Mouse (Mus musculus): ENCODE data around the gene Raver1. TPM values are rescaled to one million over a fixed set of nuclear protein-coding genes. Genes with fewer than 3 reads are reported as not detected.

Raver1 gene
- polyA plus RNA-seq, 1 experiment from 2014 or later: 60.8 TPM

DNA sequence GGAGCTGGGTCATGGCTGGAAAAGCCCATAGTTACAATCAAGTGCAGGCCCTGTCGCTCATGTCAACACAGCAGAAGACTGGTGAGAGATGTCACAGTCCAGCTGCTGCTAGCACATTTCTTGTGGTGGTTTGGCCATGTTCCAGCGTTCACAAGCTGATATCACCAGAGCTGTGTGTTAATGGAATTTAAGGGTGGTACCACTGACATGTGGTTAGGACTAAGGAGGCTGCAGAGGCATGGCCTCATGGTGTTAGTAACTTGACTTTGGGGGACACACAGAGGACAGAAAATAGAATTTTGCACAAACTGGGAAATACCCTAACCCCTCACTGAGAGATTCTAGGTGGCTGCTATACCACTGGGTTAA lies 34.4 kb upstream of the Raver1 start:
- no peak overlapping the region for H3K4me3 ChIP-seq (replicated peaks)
- WGBS: 85% methylated on average over 2 of the region's 2 CpGs
- peaks cover 7% of the 10 kb centered on the region for H3K4me1 ChIP-seq (replicated peaks)
- no peak for ATAC-seq (ENCODE audit: insufficient number of reproducible peaks, insufficient read depth, low FRiP score, low TSS enrichment, low read depth)
- H3K9ac ChIP-seq (replicated peaks): no peak overlapping the region
- H3K9me3 ChIP-seq: no peaks in the 10 kb centered on the region
- H3K27ac ChIP-seq: no peak overlapping the region
- H3K27me3 ChIP-seq: no peaks in the 10 kb centered on the region
- H3K36me3 ChIP-seq: peaks cover 41% of the 10 kb centered on the region
- H3K4me2 ChIP-seq: no peak overlapping the region

DNA sequence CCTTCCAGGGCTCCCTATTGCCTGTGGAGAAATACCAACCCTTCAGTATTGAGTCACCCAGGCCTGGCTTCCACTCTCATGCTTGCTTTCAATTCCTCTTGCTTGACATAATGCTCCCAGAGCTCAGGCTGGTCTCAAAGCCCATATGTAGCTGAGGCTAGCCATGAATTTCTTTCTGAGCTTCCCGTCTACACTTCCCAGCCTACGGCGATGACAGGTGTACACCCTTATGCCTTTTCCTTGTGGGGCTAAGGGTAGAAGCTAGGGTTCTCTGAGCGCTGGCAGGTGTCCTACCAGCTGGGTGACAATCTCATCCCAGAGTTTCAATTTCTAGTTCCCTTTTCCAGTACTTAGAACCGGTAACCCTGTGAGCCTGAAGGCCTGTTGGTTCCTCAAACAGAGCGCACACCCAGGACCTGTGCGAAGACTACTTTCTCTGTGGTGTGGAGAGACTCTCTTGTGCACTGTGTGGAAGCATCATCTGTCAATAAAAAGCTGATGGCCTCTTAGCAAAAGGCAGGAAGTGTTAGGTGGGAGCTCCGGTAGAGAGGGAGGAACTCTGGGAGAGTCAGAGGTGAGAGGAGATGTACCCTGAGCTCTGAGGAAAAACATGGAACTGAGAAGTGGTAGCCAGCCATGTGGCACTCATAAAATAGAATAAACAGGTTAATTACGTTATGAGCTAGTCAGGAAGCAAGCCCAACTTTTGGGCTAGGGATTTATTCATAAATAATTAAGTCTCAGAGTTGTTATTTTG lies 33.9 kb upstream of the Raver1 start:
- Histone ChIP-seq H3K4me3 (replicated peaks) (no peak overlapping the region), H3K27me3 (no peaks in the 10 kb centered on the region), H3K4me2 (no peak overlapping the region), H3K9ac (replicated peaks) (no peak overlapping the region), H3K36me3 (peaks cover 46% of the 10 kb centered on the region), H3K9me3 (no peaks in the 10 kb centered on the region), H3K27ac (no peak overlapping the region), H3K4me1 (replicated peaks) (peaks cover 7% of the 10 kb centered on the region)
- no peak for ATAC-seq (ENCODE audit: insufficient number of reproducible peaks, insufficient read depth, low FRiP score, low TSS enrichment, low read depth)
- WGBS: 86% methylated on average over 9 of the region's 9 CpGs

DNA sequence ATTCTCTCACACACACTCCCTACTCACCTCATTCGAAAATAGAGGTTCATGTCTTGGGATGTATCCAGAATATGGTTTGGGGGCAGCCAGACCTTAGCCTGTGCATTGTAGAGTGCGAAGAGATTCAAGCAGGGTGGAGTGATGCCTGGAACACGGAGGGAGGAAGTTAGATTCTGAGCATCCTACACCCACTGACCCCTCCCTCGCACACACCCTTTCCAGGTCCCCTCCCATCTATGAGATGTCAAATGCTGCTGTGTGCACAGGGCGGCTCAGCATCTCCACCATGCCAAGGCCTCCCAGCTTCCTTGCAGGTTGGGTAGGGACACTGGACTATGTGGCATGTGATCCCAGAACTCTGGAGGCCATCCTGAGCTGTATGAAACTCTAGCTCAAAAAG lies 33.0 kb upstream of the Raver1 start:
- Histone ChIP-seq H3K27me3 (no peaks in the 10 kb centered on the region), H3K9me3 (no peaks in the 10 kb centered on the region), H3K27ac (no peak overlapping the region), H3K4me2 (no peak overlapping the region), H3K36me3 (peaks cover 55% of the 10 kb centered on the region), H3K4me3 (replicated peaks) (no peak overlapping the region), H3K9ac (replicated peaks) (no peak overlapping the region), H3K4me1 (replicated peaks) (no peaks in the 10 kb centered on the region)
- no peak for ATAC-seq (ENCODE audit: insufficient number of reproducible peaks, insufficient read depth, low FRiP score, low TSS enrichment, low read depth)
- WGBS: 84% methylated on average over 5 of the region's 5 CpGs

DNA sequence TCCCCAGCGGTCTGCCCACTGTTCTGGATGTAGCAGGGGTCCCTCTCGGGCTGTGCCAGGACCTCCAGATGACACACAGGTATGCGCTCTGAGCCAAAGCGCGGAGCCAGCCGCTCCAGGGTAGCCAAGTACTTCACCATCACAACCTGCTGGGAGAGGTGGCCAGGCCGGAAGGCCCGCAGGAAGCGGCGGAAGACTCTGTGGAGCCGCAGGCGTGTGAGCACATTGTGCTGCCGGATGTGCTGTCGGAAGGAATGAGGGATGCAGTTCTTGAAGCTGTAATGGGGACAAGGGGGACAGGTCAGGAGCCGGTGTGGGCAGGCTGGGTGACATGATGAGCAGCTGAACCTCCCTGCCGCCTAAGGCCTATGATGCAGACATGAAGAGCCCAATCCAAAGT lies 29.7 kb upstream of the Raver1 start:
- Histone ChIP-seq H3K27ac (no peak overlapping the region), H3K4me2 (no peak overlapping the region), H3K4me1 (replicated peaks) (no peaks in the 10 kb centered on the region), H3K4me3 (replicated peaks) (no peak overlapping the region), H3K9ac (replicated peaks) (no peak overlapping the region; the same call in 1 of the 2 replicates), H3K27me3 (no peaks in the 10 kb centered on the region), H3K36me3 (peaks cover 48% of the 10 kb centered on the region), H3K9me3 (no peaks in the 10 kb centered on the region)
- ATAC-seq (ENCODE audit: insufficient number of reproducible peaks, insufficient read depth, low FRiP score, low TSS enrichment, low read depth): no peak
- WGBS: 89% methylated on average over 16 of the region's 16 CpGs

DNA sequence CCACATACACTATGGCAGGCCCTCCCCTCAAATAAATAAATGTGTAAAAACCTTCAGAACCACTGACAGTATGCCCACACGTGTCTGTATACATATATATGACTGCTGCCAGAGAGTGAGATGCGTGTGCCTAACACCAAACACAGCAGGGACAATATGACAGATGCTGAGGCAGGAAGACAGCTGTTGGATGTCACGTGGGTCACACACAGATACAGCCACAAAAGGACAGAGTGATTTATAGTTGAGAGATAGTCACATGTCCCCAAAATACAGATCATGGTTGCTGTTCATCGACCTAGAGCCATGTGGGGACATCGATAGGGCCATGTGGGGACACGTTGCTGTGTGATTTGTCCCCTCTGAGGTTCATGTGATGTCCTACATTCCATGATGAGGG lies 25.3 kb upstream of the Raver1 start:
- H3K36me3 ChIP-seq: peaks cover 18% of the 10 kb centered on the region
- H3K9ac ChIP-seq (replicated peaks): no peak overlapping the region
- WGBS: 81% methylated on average over 6 of the region's 6 CpGs

DNA sequence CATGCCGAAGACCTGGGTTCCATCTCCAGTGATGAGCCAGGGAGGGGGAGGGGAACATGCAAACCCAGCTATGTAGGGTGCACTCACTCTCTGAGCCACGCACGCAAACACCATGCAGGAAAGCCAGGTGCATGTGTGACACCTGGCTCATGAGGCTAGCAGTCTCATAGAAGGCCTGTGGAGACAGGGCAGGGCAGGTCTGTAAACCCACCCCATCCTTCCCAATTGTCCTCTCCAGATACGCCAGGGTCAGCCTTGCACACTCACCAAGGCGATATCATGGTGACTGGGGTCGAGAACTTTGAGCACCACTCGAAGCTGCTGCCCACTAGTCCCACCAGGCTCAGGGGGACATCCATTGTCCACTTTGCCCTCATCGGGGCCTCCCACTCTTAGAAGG lies 23.3 kb upstream of the Raver1 start:
- no peak for ATAC-seq (ENCODE audit: insufficient number of reproducible peaks, insufficient read depth, low FRiP score, low TSS enrichment, low read depth)
- Histone ChIP-seq H3K27me3 (no peaks in the 10 kb centered on the region), H3K9ac (replicated peaks) (no peak overlapping the region), H3K36me3 (peaks cover 4% of the 10 kb centered on the region; the same call in 1 of the 2 replicates), H3K9me3 (no peaks in the 10 kb centered on the region), H3K4me3 (replicated peaks) (no peak overlapping the region), H3K27ac (no peak overlapping the region), H3K4me2 (no peak overlapping the region), H3K4me1 (replicated peaks) (no peaks in the 10 kb centered on the region)
- WGBS: 86% methylated on average over 8 of the region's 8 CpGs

More for the DNA sequence above, 25.3 kb upstream of the Raver1 start:
- Histone ChIP-seq H3K27ac (no peak overlapping the region), H3K4me3 (replicated peaks) (no peak overlapping the region), H3K4me1 (replicated peaks) (no peaks in the 10 kb centered on the region), H3K9me3 (no peaks in the 10 kb centered on the region), H3K4me2 (no peak overlapping the region), H3K27me3 (no peaks in the 10 kb centered on the region)
- no peak for ATAC-seq (ENCODE audit: insufficient number of reproducible peaks, insufficient read depth, low FRiP score, low TSS enrichment, low read depth)

DNA sequence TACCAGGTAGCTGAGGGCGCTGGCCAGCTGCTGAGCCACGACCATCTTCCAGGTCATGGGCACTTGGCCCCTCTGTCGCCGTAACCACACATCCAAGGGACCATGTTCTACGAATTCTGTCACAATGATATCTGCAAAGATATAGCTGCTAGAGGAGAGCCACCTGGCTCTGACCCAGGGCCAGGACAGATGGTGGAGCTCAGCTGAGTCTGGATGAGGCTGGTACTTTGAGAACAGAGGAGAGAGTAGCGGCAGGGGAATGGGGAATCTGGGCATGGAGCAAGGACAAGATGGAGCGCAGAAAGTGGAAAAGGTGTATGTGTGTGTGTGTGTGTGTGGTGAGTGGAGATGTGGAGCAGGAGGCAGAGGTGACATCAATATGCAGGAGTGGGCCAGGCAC lies 22.4 kb upstream of the Raver1 start:
- Histone ChIP-seq H3K9ac (replicated peaks) (no peak overlapping the region), H3K4me2 (no peak overlapping the region), H3K4me1 (replicated peaks) (no peaks in the 10 kb centered on the region), H3K27ac (no peak overlapping the region), H3K4me3 (replicated peaks) (no peak overlapping the region), H3K36me3 (peaks cover 1% of the 10 kb centered on the region; the same call in 1 of the 2 replicates), H3K9me3 (no peaks in the 10 kb centered on the region), H3K27me3 (no peaks in the 10 kb centered on the region)
- 89% methylated on average over 7 of the region's 7 CpGs for WGBS
- ATAC-seq (ENCODE audit: insufficient number of reproducible peaks, insufficient read depth, low FRiP score, low TSS enrichment, low read depth): no peak

DNA sequence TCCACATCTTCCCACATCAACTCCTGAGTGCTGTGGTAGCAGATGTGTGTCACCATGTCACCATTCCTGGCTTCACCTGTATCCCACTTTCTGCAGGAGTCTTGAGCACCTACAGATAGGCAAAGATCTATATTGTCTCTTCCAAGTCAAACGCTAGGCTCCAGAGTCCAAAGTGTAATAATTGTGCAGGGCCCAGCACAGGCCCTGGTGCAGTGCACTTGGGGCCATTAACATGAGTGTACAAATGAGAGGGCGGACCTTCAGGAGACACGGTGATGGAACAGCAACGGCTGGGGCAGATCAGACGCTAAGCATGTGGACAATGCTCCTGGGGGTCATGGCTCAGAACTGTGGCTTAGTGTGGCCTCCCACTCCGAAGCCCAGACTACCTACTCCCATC lies 21.9 kb upstream of the Raver1 start:
- peaks cover 6% of the 10 kb centered on the region; the same call in 1 of the 2 replicates for H3K36me3 ChIP-seq
- no peak overlapping the region for H3K9ac ChIP-seq (replicated peaks)
- H3K4me1 ChIP-seq (replicated peaks): no peaks in the 10 kb centered on the region
- no peaks in the 10 kb centered on the region for H3K27me3 ChIP-seq
- no peak overlapping the region for H3K4me2 ChIP-seq
- H3K27ac ChIP-seq: no peak overlapping the region
- WGBS: 92% methylated on average over 6 of the region's 6 CpGs
- no peaks in the 10 kb centered on the region for H3K9me3 ChIP-seq
- H3K4me3 ChIP-seq (replicated peaks): no peak overlapping the region
- ATAC-seq (ENCODE audit: insufficient number of reproducible peaks, insufficient read depth, low FRiP score, low TSS enrichment, low read depth): no peak

DNA sequence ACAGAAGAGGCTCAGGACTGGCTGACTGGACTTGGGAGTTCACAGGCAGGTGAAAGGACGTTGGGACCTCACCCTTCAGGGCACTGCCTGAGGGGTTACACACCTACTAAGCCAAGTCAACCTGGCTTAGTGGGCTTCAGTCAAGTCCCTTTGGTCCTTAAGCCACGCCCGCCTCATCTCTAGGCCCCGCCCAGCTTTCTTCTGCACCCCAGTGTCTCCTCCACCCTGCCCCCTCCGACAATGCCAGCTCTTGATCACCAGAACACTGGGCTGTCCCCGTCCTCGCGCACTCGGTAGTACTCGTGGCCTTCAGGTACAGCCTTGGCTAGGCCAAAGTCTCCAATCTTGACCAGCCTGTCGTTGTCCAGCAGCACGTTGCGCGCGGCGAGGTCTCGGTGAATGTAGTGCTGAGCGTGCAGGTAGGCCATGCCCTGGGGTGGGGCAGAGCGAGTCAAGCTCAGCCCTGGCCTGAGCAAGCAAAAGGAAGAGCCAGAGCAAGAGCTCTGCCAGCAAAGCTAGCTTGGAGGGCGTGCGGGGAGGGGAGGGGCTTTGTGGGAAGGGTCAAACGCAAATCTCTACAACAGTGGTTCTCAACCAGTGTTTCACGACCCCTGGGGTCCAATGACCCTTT lies 15.9 kb upstream of the Raver1 start:
- Histone ChIP-seq H3K4me2 (no peak overlapping the region), H3K9ac (replicated peaks) (no peak overlapping the region), H3K4me3 (replicated peaks) (no peak overlapping the region), H3K4me1 (replicated peaks) (no peaks in the 10 kb centered on the region), H3K27ac (no peak overlapping the region), H3K9me3 (no peaks in the 10 kb centered on the region), H3K36me3 (peaks cover 17% of the 10 kb centered on the region), H3K27me3 (no peaks in the 10 kb centered on the region)
- ATAC-seq (ENCODE audit: insufficient number of reproducible peaks, insufficient read depth, low FRiP score, low TSS enrichment, low read depth): no peak
- WGBS: 44% methylated on average over 23 of the region's 23 CpGs

DNA sequence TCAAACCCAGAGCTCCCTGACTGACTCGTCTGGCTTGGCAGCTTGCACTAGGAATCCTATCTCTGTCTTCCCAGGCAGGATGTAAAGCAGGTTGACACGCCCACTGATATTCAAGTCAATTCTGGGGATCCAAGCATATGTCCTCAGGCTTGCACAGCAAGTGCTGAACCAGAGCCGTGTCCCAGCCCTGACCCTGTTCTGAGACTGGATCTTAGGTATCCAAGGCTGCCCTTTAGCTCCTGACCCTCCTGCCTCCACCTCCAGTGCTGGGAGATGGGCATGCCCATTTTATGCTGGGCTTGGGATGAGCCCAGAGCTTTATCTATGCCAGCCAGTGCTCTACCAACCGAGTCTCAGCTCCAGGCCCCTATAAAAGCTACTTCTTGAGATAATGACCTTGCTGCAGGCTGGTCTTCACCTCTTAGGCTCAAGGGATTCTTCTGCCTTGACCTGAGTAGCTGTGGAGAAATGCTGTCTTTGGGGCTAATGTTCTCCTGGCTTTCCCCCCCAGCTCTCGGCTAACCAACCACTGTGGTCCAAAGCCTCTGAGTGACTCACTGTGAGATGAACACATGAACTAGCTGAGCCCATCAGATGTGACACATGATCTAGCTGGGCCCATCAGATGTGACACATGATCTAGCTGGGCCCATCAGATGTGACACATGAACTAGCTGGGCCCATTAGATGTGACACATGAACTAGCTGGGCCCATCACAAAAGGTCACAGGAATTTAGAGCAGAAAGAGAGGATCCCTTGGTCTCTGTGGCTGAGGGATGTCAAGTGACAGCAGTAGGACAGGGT lies 14.2 kb upstream of the Raver1 start:
- Histone ChIP-seq H3K36me3 (peaks cover 17% of the 10 kb centered on the region), H3K4me1 (replicated peaks) (no peaks in the 10 kb centered on the region; the same call in 1 of the 2 replicates), H3K9me3 (no peaks in the 10 kb centered on the region), H3K4me3 (replicated peaks) (no peak overlapping the region), H3K4me2 (no peak overlapping the region), H3K27ac (no peak overlapping the region), H3K27me3 (no peaks in the 10 kb centered on the region), H3K9ac (replicated peaks) (no peak overlapping the region)
- 75% methylated on average over 5 of the region's 5 CpGs for WGBS
- no peak for ATAC-seq (ENCODE audit: insufficient number of reproducible peaks, insufficient read depth, low FRiP score, low TSS enrichment, low read depth)

DNA sequence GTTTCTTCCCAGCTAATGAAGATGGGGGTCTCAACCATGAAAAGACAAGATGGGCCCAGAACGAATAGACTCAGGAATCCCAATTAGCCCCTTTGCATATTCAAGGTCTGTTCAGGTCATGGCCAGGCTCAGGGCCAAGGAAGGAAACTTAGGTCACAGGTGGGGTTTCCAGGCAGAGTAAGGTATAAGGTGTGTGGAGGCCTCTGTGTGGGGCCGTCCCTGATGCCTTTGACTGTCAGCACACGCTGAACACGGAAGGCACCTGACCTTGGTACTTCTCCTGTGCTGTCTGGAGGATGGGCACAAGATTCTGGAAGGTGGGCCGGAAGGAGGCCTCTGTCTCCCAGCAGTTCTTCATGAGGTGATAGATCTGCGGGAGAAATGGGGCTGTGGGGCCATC lies 13.0 kb upstream of the Raver1 start:
- 85% methylated on average over 6 of the region's 6 CpGs for WGBS
- Histone ChIP-seq H3K9ac (replicated peaks) (no peak overlapping the region), H3K4me2 (no peak overlapping the region), H3K4me3 (replicated peaks) (no peak overlapping the region), H3K36me3 (peaks cover 17% of the 10 kb centered on the region), H3K27me3 (no peaks in the 10 kb centered on the region), H3K27ac (no peak overlapping the region), H3K9me3 (no peaks in the 10 kb centered on the region), H3K4me1 (replicated peaks) (no peaks in the 10 kb centered on the region; the same call in 1 of the 2 replicates)
- ATAC-seq (ENCODE audit: insufficient number of reproducible peaks, insufficient read depth, low FRiP score, low TSS enrichment, low read depth): no peak

Data from limb, embryonic 12.5 days (tissue).